Mouse (Mus musculus) lung, embryonic 16.5 days (tissue): ENCODE results near the gene Tedc2. TPM values are rescaled to one million over a fixed set of nuclear protein-coding genes. Genes with fewer than 3 reads are reported as not detected.

Source experiments
- ATAC-seq: fragments of 200-750 bp; cut with Nextera tagmentation; 2 replicates; pipeline ENCODE4 v1.8.0; 2017; ENCODE audit warnings: low read depth, mild to moderate bottlenecking, moderate library complexity
- H3K27ac ChIP-seq: fragments of 300-500 bp; sonication (generic); 2 replicates; pipeline ENCODE4 v1.5.1; 2014; ENCODE audit warnings: mild to moderate bottlenecking, control low read depth, low read length
- H3K27me3 ChIP-seq: fragments of 300-500 bp; sonication (generic); 2 replicates; pipeline ENCODE4 v1.6.1; 2014; ENCODE audit warnings: low read depth, low read length, mixed read lengths; ENCODE audit not compliant: control insufficient read depth, insufficient read depth
- H3K36me3 ChIP-seq: fragments of 300-500 bp; sonication (generic); 2 replicates; pipeline ENCODE4 v1.6.1; 2014; ENCODE audit warnings: low read length; ENCODE audit not compliant: control insufficient read depth, insufficient read depth
- H3K4me1 ChIP-seq: fragments of 300-500 bp; sonication (generic); replicated peaks from 2 replicates; pipeline ENCODE4 v1.6.1; 2014; ENCODE audit warnings: low read length, mixed read lengths; ENCODE audit not compliant: control insufficient read depth, insufficient read depth
- H3K4me2 ChIP-seq: fragments of 300-500 bp; sonication (generic); 2 replicates; pipeline ENCODE4 v1.6.1; 2014; ENCODE audit warnings: low read depth, low read length, control low read depth
- H3K4me3 ChIP-seq: fragments of 300-500 bp; sonication (generic); 2 replicates; pipeline ENCODE4 v1.5.1; 2014; ENCODE audit warnings: mild to moderate bottlenecking, low read length, control low read depth
- H3K9ac ChIP-seq: fragments of 300-500 bp; sonication (generic); 2 replicates; pipeline ENCODE4 v1.6.1; 2014; ENCODE audit warnings: low read length, control low read depth
- H3K9me3 ChIP-seq: fragments of 300-500 bp; sonication (generic); 2 replicates; pipeline ENCODE4 v1.6.1; 2016; ENCODE audit warnings: low read length; ENCODE audit not compliant: control insufficient read depth
- WGBS: fragments of 180-500 bp; shearing (Covaris S2); extraction: QIAGEN DNeasy Blood & Tissue Kit; methylation state at CpG from one replicate; pipeline ENCODE4 v1.1.7; 2014; 5-methylcytosine and 5-hydroxymethylcytosine counted together
- polyA plus RNA-seq: library from polyadenylated mRNA; unstranded; fragments of >200 nt; fragmentation: Nextera tagmentation; extraction: Ambion mirVana; gene quantifications from 2 replicates; pipeline ENCODE4 v1.2.1, GENCODE M21; 2015

The Tedc2 gene
- polyA plus RNA-seq, 1 experiment from 2014 or later = 11.3 TPM

- 71% methylated on average over 6 of the region's 6 CpGs for WGBS
- H3K4me3 ChIP-seq = no peak overlapping the region
- H3K27me3 ChIP-seq = no peaks in the 10 kb centered on the region
- H3K4me1 ChIP-seq = peaks cover 14% of the 10 kb centered on the region
- H3K9ac ChIP-seq = no peak overlapping the region
- no peak overlapping the region for H3K27ac ChIP-seq
- H3K4me2 ChIP-seq = no peak overlapping the region
- H3K36me3 ChIP-seq = peaks cover 43% of the 10 kb centered on the region
- no peak for ATAC-seq
- no peaks in the 10 kb centered on the region for H3K9me3 ChIP-seq
Measured at GRCm38 (mm10) chr17:24222653-24223052, 2.0 kb upstream of the Tedc2 start.

DNA sequence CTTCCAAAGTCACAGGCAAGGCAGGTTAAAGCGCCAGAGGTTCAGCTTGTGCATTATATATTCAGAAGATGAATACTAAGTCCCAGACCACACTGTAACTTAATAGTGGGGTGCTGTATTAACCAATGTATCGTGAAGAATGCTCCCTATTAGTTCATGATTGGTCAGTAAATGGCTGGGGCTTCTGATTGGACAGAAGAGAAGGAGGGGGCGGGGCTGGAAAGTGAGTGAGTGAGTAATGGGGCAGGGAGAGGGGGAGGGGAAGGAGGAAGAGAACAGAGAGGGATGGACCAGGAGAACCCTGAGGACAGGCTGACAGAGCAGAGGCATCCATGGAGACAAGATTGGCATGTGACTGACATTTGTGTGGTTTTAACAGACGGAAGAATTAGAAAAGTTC is 3.8 kb downstream of the Tedc2 start:
- H3K27me3 ChIP-seq = no peaks in the 10 kb centered on the region
- H3K36me3 ChIP-seq = peaks cover 14% of the 10 kb centered on the region
- H3K9me3 ChIP-seq = no peaks in the 10 kb centered on the region
- 71% methylated on average over 4 of the region's 4 CpGs for WGBS
- no peak for ATAC-seq
- H3K9ac ChIP-seq = no peak overlapping the region
- no peak overlapping the region for H3K4me2 ChIP-seq
- H3K4me3 ChIP-seq = no peak overlapping the region
- H3K27ac ChIP-seq = no peak overlapping the region
- H3K4me1 ChIP-seq = peaks cover 21% of the 10 kb centered on the region

DNA sequence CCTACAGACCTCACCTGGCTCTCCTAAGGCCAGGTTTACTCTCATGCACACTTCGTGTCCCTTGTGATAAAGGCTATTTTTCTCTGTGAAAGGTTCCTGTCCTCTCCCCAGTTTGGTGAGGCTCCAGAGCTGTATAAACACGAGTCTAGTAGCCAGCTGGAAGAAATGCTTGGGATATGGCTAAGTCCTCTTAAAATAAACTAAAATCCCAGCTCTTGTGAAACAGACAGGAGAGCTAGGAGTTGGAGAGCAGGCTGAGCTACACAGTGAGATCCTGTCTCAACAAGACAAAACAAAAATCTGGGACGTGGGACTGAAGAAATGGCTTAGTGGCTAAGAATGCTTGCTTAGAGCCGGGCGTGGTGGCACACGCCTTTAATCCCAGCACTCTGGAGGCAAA is 7.5 kb downstream of the Tedc2 start:
- ATAC-seq = no peak
- 49% methylated on average over 6 of the region's 6 CpGs for WGBS
- H3K27ac ChIP-seq = peak overlapping the region; percentile 37; the same call in 1 of the 2 replicates

GRCm38 (mm10) chr17:24212441-24213018 is 8.1 kb downstream of the Tedc2 start:
- no peak for ATAC-seq
- H3K4me3 ChIP-seq = peak overlapping the region; percentile 54
- peak overlapping the region; percentile 37; the same call in 1 of the 2 replicates for H3K27ac ChIP-seq
- H3K9me3 ChIP-seq = no peaks in the 10 kb centered on the region
- peaks cover 8% of the 10 kb centered on the region; the same call in 1 of the 2 replicates for H3K27me3 ChIP-seq
- peaks cover 35% of the 10 kb centered on the region for H3K4me1 ChIP-seq
- H3K4me2 ChIP-seq = peak overlapping the region; percentile 96
- 28% methylated on average over 5 of the region's 5 CpGs for WGBS
- peaks cover 13% of the 10 kb centered on the region for H3K36me3 ChIP-seq
- H3K9ac ChIP-seq = no peak overlapping the region; the same call in 1 of the 2 replicates

More for the DNA sequence above, 7.5 kb downstream of the Tedc2 start:
- Histone ChIP-seq H3K9ac (no peak overlapping the region), H3K36me3 (peaks cover 13% of the 10 kb centered on the region), H3K4me1 (peaks cover 28% of the 10 kb centered on the region), H3K9me3 (no peaks in the 10 kb centered on the region), H3K27me3 (peaks cover 2% of the 10 kb centered on the region; the same call in 1 of the 2 replicates), H3K4me3 (no peak overlapping the region), H3K4me2 (no peak overlapping the region)

GRCm38 (mm10) chr17:24211631-24212440 is 8.8 kb downstream of the Tedc2 start:
- Histone ChIP-seq H3K4me1 (peaks cover 42% of the 10 kb centered on the region), H3K4me2 (peak overlapping the region; percentile 96), H3K27me3 (peaks cover 12% of the 10 kb centered on the region; the same call in 1 of the 2 replicates), H3K9ac (peak overlapping the region; percentile 74), H3K27ac (peak overlapping the region; percentile 51), H3K36me3 (peaks cover 13% of the 10 kb centered on the region), H3K4me3 (peak overlapping the region; percentile 54), H3K9me3 (no peaks in the 10 kb centered on the region)
- ATAC-seq = peak; percentile 7
- WGBS = 3% methylated on average over 37 of the region's 37 CpGs

- H3K27me3 ChIP-seq = peaks cover 21% of the 10 kb centered on the region
Measured at GRCm38 (mm10) chr17:24210591-24210990, 10.1 kb downstream of the Tedc2 start.

GRCm38 (mm10) chr17:24209916-24210240 is 10.8 kb downstream of the Tedc2 start:
- Histone ChIP-seq H3K4me1 (peaks cover 55% of the 10 kb centered on the region), H3K9ac (no peak overlapping the region; the same call in 1 of the 2 replicates), H3K36me3 (no peaks in the 10 kb centered on the region), H3K4me2 (no peak overlapping the region), H3K9me3 (no peaks in the 10 kb centered on the region), H3K4me3 (no peak overlapping the region), H3K27me3 (peaks cover 21% of the 10 kb centered on the region), H3K27ac (peak overlapping the region; percentile 87)
- 61% methylated on average over 3 of the region's 3 CpGs for WGBS
- no peak for ATAC-seq

More at GRCm38 (mm10) chr17:24210591-24210990, 10.1 kb downstream of the Tedc2 start:
- Histone ChIP-seq H3K9me3 (no peaks in the 10 kb centered on the region), H3K4me2 (no peak overlapping the region), H3K4me3 (no peak overlapping the region), H3K36me3 (peaks cover 2% of the 10 kb centered on the region), H3K9ac (no peak overlapping the region), H3K4me1 (peaks cover 54% of the 10 kb centered on the region), H3K27ac (no peak overlapping the region)
- WGBS = 72% methylated on average over 3 of the region's 3 CpGs
- no peak for ATAC-seq

- Histone ChIP-seq H3K9me3 (no peaks in the 10 kb centered on the region), H3K4me1 (peaks cover 61% of the 10 kb centered on the region), H3K27ac (peak within 1 kb of the TSS; percentile 87), H3K9ac (peak within 1 kb of the TSS; percentile 77), H3K36me3 (no peaks in the 10 kb centered on the region), H3K4me3 (peak within 1 kb of the TSS; percentile 72), H3K4me2 (peak within 1 kb of the TSS; percentile 96), H3K27me3 (peaks cover 21% of the 10 kb centered on the region)
- ATAC-seq = peak; percentile 63
- WGBS = 1% methylated on average over 41 of the region's 43 CpGs
Measured at GRCm38 (mm10) chr17:24209043-24209915, 11.4 kb downstream of the Tedc2 start, which contains the start of gene Ntn3. TSS of gene Ntn3 (minus strand) at chr17:24209531.
